Mouse (Mus musculus): ENCODE measurements around the gene Adprm. TPM values are rescaled to one million over a fixed set of nuclear protein-coding genes. Genes with fewer than 3 reads are reported as not detected.

The Adprm gene
- polyA plus RNA-seq, 1 experiment from 2014 or later = 31.3 TPM

DNA sequence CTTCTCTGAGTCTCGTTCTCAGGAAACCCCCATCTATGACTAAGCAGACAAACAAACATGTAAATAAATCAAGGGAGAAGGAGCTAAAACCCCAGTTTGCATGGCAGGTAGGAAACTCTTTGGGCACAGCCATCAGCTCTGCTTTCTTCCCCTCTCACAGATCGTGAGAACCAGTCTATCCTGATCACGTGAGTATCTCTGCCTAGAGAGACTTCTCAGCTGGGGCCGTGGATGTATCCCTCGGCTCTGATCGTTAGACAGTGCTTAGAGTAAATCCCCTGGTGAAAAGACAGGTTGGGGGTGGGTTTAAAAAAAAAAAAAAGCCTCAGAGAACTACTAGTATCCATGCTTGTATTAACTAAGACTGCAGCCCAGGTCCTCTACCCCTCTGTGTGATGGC is 30.8 kb upstream of the Adprm start:
- H3K4me3 ChIP-seq (ENCODE audit: low read depth, low read length) = no peak overlapping the region
- 67% methylated on average over 6 of the region's 6 CpGs for WGBS
- no peaks in the 10 kb centered on the region for H3K36me3 ChIP-seq (ENCODE audit: insufficient read depth)
- no peak overlapping the region for H3K27ac ChIP-seq (ENCODE audit: low read depth)
- no peak for ATAC-seq (ENCODE audit: insufficient read depth)
- H3K9me3 ChIP-seq (ENCODE audit: low read depth, low read length) = no peaks in the 10 kb centered on the region
- H3K4me1 ChIP-seq (ENCODE audit: insufficient read depth) = no peaks in the 10 kb centered on the region
- no peak for DNase-seq
- no peak for TF ChIP-seq CTCF (IDR thresholded peaks at IDR 0.05; ENCODE audit: low read depth)
- H3K4me2 ChIP-seq = no peak overlapping the region
- peaks cover 15% of the 10 kb centered on the region; the same call in 1 of the 2 replicates for H3K27me3 ChIP-seq (ENCODE audit: insufficient read depth, low read length)
- no peak overlapping the region for H3K9ac ChIP-seq

DNA sequence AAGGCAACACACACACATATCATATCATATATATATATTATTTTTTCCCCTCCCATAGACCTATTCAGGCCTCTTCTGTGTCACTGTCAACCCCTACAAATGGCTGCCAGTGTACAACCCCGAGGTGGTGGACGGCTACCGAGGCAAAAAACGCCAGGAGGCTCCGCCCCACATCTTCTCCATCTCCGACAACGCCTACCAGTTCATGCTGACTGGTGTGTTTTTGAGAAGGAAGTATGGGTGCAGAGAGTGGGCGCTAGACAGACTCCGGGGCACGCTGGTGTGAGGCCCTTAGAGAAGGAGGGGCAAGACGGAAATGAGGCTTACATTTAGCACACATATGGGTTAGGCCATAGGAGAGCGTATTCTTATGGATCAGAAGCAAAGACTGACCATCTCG is 30.4 kb upstream of the Adprm start:
- H3K4me2 ChIP-seq = no peak overlapping the region
- H3K36me3 ChIP-seq (ENCODE audit: insufficient read depth) = no peaks in the 10 kb centered on the region
- H3K27ac ChIP-seq (ENCODE audit: low read depth) = no peak overlapping the region
- H3K4me1 ChIP-seq (ENCODE audit: insufficient read depth) = no peaks in the 10 kb centered on the region
- H3K9ac ChIP-seq = no peak overlapping the region
- peaks cover 15% of the 10 kb centered on the region; the same call in 1 of the 2 replicates for H3K27me3 ChIP-seq (ENCODE audit: insufficient read depth, low read length)
- DNase-seq (no peak), ATAC-seq (ENCODE audit: insufficient read depth) (no peak)
- TF ChIP-seq CTCF (IDR thresholded peaks at IDR 0.05; ENCODE audit: low read depth) = no peak
- 73% methylated on average over 13 of the region's 13 CpGs for WGBS
- H3K4me3 ChIP-seq (ENCODE audit: low read depth, low read length) = no peak overlapping the region
- H3K9me3 ChIP-seq (ENCODE audit: low read depth, low read length) = no peaks in the 10 kb centered on the region

DNA sequence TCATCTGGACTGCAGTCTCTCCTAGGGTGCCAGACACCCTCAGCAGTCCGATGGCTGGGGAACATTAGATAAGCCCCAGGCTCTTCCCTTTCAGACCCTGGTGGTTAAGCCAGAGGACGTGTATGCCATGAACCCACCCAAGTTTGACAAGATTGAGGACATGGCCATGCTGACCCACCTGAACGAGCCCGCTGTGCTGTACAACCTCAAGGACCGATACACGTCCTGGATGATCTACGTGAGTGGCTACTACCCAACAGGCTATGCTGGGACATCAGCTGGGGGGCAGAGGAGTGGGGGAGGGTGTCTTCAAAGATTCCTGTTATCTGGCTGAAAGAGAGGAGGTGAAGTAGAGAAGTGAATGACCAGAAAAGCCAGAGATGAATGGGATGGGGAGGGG is 29.8 kb upstream of the Adprm start:
- 76% methylated on average over 7 of the region's 7 CpGs for WGBS
- Histone ChIP-seq H3K4me1 (ENCODE audit: insufficient read depth) (no peaks in the 10 kb centered on the region), H3K36me3 (ENCODE audit: insufficient read depth) (no peaks in the 10 kb centered on the region), H3K4me3 (ENCODE audit: low read depth, low read length) (no peak overlapping the region), H3K4me2 (no peak overlapping the region), H3K9ac (no peak overlapping the region), H3K9me3 (ENCODE audit: low read depth, low read length) (no peaks in the 10 kb centered on the region), H3K27ac (ENCODE audit: low read depth) (no peak overlapping the region), H3K27me3 (ENCODE audit: insufficient read depth, low read length) (peaks cover 15% of the 10 kb centered on the region; the same call in 1 of the 2 replicates)
- no peak for DNase-seq
- ATAC-seq (ENCODE audit: insufficient read depth) = no peak
- TF ChIP-seq CTCF (IDR thresholded peaks at IDR 0.05; ENCODE audit: low read depth) = no peak

DNA sequence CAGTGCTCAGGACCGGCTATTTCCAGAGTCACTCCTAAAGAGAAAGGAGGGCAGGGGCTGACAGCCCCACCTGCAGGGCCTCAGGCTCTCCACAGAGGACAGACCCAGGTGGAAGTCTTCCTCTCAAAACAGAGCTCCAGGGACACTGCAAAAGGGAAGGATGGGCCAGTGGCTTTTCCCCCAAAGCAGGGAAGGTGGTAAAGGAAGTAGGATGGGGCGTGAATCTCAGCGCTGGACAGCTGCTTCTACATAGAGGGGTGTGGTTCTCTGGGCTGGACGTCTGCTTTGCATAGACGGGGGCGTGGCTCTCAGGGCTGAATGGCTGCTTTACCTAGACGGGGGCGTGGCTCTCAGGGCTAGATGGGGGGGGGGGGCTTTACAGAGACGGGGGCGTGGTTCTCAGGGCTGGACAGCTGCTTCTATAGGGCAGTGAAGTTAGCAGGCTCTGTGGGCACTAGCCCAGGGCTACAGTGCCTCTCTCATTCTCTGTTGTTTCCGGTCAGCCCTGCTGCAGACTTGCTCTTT is 28.8 kb upstream of the Adprm start:
- no peak overlapping the region for H3K27ac ChIP-seq (ENCODE audit: low read depth)
- peak; percentile 82 for DNase-seq
- no peak overlapping the region; the same call in 1 of the 2 replicates for H3K4me2 ChIP-seq
- WGBS = 6% methylated on average over 11 of the region's 11 CpGs
- no peak overlapping the region for H3K9ac ChIP-seq
- no peaks in the 10 kb centered on the region for H3K9me3 ChIP-seq (ENCODE audit: low read depth, low read length)
- TF ChIP-seq CTCF (IDR thresholded peaks at IDR 0.05; ENCODE audit: low read depth) = no peak
- H3K36me3 ChIP-seq (ENCODE audit: insufficient read depth) = no peaks in the 10 kb centered on the region
- no peaks in the 10 kb centered on the region for H3K4me1 ChIP-seq (ENCODE audit: insufficient read depth)
- peaks cover 15% of the 10 kb centered on the region; the same call in 1 of the 2 replicates for H3K27me3 ChIP-seq (ENCODE audit: insufficient read depth, low read length)
- no peak overlapping the region for H3K4me3 ChIP-seq (ENCODE audit: low read depth, low read length)
- ATAC-seq (ENCODE audit: insufficient read depth) = peak; percentile 89

DNA sequence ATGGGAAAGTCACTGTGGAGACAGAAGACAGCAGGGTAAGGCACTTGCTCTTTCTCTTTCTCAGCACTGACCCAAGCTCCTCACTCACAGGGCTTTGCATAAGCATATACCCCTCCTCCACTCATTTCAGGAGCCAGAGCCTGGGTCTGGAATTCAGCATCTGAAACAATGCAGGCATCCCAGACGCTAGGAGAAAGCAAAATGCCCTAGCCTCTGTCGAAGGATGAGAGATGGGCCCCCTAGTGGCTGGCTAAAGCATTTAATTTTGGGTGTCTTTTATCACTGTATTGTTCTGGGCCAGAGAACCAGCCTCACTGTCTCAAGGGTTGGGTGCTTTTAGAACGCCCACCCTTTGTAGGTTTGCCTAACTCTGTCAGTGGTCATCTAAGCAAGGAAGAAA is 27.8 kb upstream of the Adprm start:
- H3K9ac ChIP-seq = no peak overlapping the region
- peak; percentile 79 for TF ChIP-seq CTCF (IDR thresholded peaks at IDR 0.05; ENCODE audit: low read depth)
- H3K27me3 ChIP-seq (ENCODE audit: insufficient read depth, low read length) = peaks cover 15% of the 10 kb centered on the region; the same call in 1 of the 2 replicates
- peak; percentile 81 for DNase-seq
- no peaks in the 10 kb centered on the region for H3K4me1 ChIP-seq (ENCODE audit: insufficient read depth)
- ATAC-seq (ENCODE audit: insufficient read depth) = 0 out of 2 replicates have a peak, but pooled peaks have one; percentile 25
- no peak overlapping the region for H3K27ac ChIP-seq (ENCODE audit: low read depth)
- no peaks in the 10 kb centered on the region for H3K36me3 ChIP-seq (ENCODE audit: insufficient read depth)
- H3K4me2 ChIP-seq = no peak overlapping the region
- H3K9me3 ChIP-seq (ENCODE audit: low read depth, low read length) = no peaks in the 10 kb centered on the region
- H3K4me3 ChIP-seq (ENCODE audit: low read depth, low read length) = no peak overlapping the region
- WGBS = 12% methylated on average over 3 of the region's 3 CpGs

DNA sequence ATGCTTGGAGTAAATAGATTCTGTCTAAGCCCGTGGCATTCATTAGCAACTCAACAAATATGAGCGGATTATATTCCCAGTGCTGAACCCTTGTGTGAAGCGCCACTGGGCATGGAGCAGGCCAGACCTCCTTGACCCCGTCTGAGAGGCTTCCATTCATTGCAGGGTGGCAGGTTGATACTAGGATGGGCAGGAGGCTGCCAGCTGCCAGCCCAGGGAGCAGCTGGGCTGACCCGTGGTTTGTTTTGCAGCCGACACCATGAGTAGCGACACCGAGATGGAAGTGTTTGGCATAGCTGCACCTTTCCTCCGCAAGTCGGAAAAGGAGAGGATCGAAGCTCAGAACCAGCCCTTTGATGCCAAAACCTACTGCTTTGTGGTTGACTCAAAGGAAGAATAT is 27.3 kb upstream of the Adprm start:
- Histone ChIP-seq H3K27ac (ENCODE audit: low read depth) (no peak overlapping the region), H3K9me3 (ENCODE audit: low read depth, low read length) (no peaks in the 10 kb centered on the region), H3K4me3 (ENCODE audit: low read depth, low read length) (no peak overlapping the region), H3K4me2 (no peak overlapping the region), H3K9ac (no peak overlapping the region), H3K36me3 (ENCODE audit: insufficient read depth) (no peaks in the 10 kb centered on the region), H3K27me3 (ENCODE audit: insufficient read depth, low read length) (peaks cover 12% of the 10 kb centered on the region; the same call in 1 of the 2 replicates), H3K4me1 (ENCODE audit: insufficient read depth) (no peaks in the 10 kb centered on the region)
- WGBS = 66% methylated on average over 11 of the region's 11 CpGs
- TF ChIP-seq CTCF (IDR thresholded peaks at IDR 0.05; ENCODE audit: low read depth) = no peak
- ATAC-seq (ENCODE audit: insufficient read depth) = no peak
- no peak for DNase-seq

DNA sequence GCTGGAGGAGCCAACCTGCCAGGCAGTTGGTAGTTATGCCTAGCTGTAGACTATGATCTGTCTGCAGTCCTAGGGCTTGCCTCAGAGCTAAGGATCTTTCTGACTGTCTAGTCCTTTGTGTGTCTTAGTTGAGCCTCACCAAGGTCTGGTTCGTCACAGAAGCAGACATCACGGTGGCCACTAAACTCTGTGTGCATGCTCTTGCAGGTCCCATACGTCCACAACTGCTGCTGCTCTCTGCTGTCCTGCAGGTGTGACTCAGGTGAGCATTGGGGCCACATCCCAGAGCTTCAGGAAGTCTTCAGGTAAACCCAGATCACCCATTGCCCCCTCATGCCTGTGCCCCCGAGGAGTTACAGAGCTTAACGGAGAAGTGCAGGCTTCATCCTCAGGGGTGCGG is 26.5 kb upstream of the Adprm start:
- no peak for ATAC-seq (ENCODE audit: insufficient read depth)
- H3K27ac ChIP-seq (ENCODE audit: low read depth) = no peak overlapping the region
- 80% methylated on average over 6 of the region's 6 CpGs for WGBS

More for the DNA sequence above, 26.5 kb upstream of the Adprm start:
- no peak for DNase-seq
- H3K4me3 ChIP-seq (ENCODE audit: low read depth, low read length) = no peak overlapping the region
- H3K9ac ChIP-seq = no peak overlapping the region
- no peak overlapping the region for H3K4me2 ChIP-seq
- H3K36me3 ChIP-seq (ENCODE audit: insufficient read depth) = no peaks in the 10 kb centered on the region
- TF ChIP-seq CTCF (IDR thresholded peaks at IDR 0.05; ENCODE audit: low read depth) = no peak
- H3K9me3 ChIP-seq (ENCODE audit: low read depth, low read length) = no peaks in the 10 kb centered on the region
- H3K4me1 ChIP-seq (ENCODE audit: insufficient read depth) = no peaks in the 10 kb centered on the region
- peaks cover 3% of the 10 kb centered on the region; the same call in 1 of the 2 replicates for H3K27me3 ChIP-seq (ENCODE audit: insufficient read depth, low read length)
